Mouse (Mus musculus): Measurements from ENCODE around the gene Gemin4.

Gemin4 gene

GRCm38 (mm10) chr11:76217390-76217800 lies at the start of gene Gemin4, which contains the start of gene Dbil5:
Gemin4 (minus strand) TSS chr11:76217664.
Dbil5 (plus strand) TSS chr11:76217608.
- peak; percentile 98 for DNase-seq (ENCODE audit: low spot score)

- no peak for DNase-seq (ENCODE audit: low spot score)
Observed at GRCm38 (mm10) chr11:76262611-76263351, 45.3 kb upstream of the Gemin4 start.

GRCm38 (mm10) chr11:76261224-76261623 lies 43.8 kb upstream of the Gemin4 start:
- DNase-seq (ENCODE audit: low spot score): no peak

GRCm38 (mm10) chr11:76260208-76261050 lies 43.0 kb upstream of the Gemin4 start:
- no peak for DNase-seq (ENCODE audit: low spot score)

- DNase-seq (ENCODE audit: low spot score): no peak
Observed at GRCm38 (mm10) chr11:76258511-76258910, 41.0 kb upstream of the Gemin4 start.

- DNase-seq (ENCODE audit: low spot score): no peak
Observed at GRCm38 (mm10) chr11:76257386-76257785, 39.9 kb upstream of the Gemin4 start.

GRCm38 (mm10) chr11:76256129-76256528 lies 38.7 kb upstream of the Gemin4 start:
- no peak for DNase-seq (ENCODE audit: low spot score)

- DNase-seq (ENCODE audit: low spot score): peak; percentile 24
Observed at GRCm38 (mm10) chr11:76255431-76256001, 38.1 kb upstream of the Gemin4 start.

- no peak for DNase-seq (ENCODE audit: low spot score)
Observed at GRCm38 (mm10) chr11:76253918-76254264, 36.4 kb upstream of the Gemin4 start.

GRCm38 (mm10) chr11:76253145-76253917 lies 35.9 kb upstream of the Gemin4 start:
- peak; percentile 86 for DNase-seq (ENCODE audit: low spot score)

- no peak for DNase-seq (ENCODE audit: low spot score)
Observed at GRCm38 (mm10) chr11:76252036-76252435, 34.6 kb upstream of the Gemin4 start.

- no peak for DNase-seq (ENCODE audit: low spot score)
Observed at GRCm38 (mm10) chr11:76247239-76247638, 29.8 kb upstream of the Gemin4 start.

- no peak for DNase-seq (ENCODE audit: low spot score)
Observed at GRCm38 (mm10) chr11:76246439-76246838, 29.0 kb upstream of the Gemin4 start.

- DNase-seq (ENCODE audit: low spot score): no peak
Observed at GRCm38 (mm10) chr11:76243811-76244546, 26.5 kb upstream of the Gemin4 start.

GRCm38 (mm10) chr11:76242901-76243810 lies 25.7 kb upstream of the Gemin4 start, which contains the start of the genes Mrm3 and Glod4:
Mrm3 (plus strand) TSS chr11:76243715.
Glod4 (minus strand) TSS chr11:76243725.
- peak; percentile 93 for DNase-seq (ENCODE audit: low spot score)

GRCm38 (mm10) chr11:76239750-76240149 lies 22.3 kb upstream of the Gemin4 start:
- DNase-seq (ENCODE audit: low spot score): no peak

- no peak for DNase-seq (ENCODE audit: low spot score)
Observed at GRCm38 (mm10) chr11:76236136-76236535, 18.7 kb upstream of the Gemin4 start.

GRCm38 (mm10) chr11:76225051-76225450 lies 7.6 kb upstream of the Gemin4 start:
- DNase-seq (ENCODE audit: low spot score): no peak

GRCm38 (mm10) chr11:76224631-76225030 lies 7.2 kb upstream of the Gemin4 start:
- no peak for DNase-seq (ENCODE audit: low spot score)
